ENCODE assay signal across 19 mouse cellular contexts in genomic region chr1:165636289-165636688, GRCm38 (mm10). TPM values are rescaled to one million over a fixed set of nuclear protein-coding genes. Genes with fewer than 3 reads are reported as not detected.
"Had no signal": no experiment of that assay in that cellular context is flagged by ENCODE, and none has a peak within 500 bp of the region (broad histone marks: within the 10 kb centered on the region; RNA-seq: fewer than 3 reads in every experiment).

No protein-coding gene starts in this region.

- H3K9ac ChIP-seq: liver, postnatal 0 days; lung, embryonic 15.5 days; midbrain, embryonic 12.5 days; neural tube, embryonic 12.5 days; stomach, embryonic 15.5 days had no signal

- ATAC-seq: liver, postnatal 0 days; lung, postnatal 0 days; midbrain, embryonic 16.5 days had no signal

- H3K9me3 ChIP-seq: lung, embryonic 15.5 days; midbrain, embryonic 10.5 days; midbrain, embryonic 12.5 days; neural tube, embryonic 12.5 days; stomach, embryonic 15.5 days had no signal

- H3K27me3 ChIP-seq: lung, embryonic 15.5 days; midbrain, embryonic 12.5 days; neural tube, embryonic 12.5 days; stomach, embryonic 15.5 days had no signal

- H3K4me2 ChIP-seq: midbrain, embryonic 12.5 days had no signal

- H3K27ac ChIP-seq: macrophage; midbrain, embryonic 12.5 days; neural tube, embryonic 12.5 days had no signal

- H3K36me3 ChIP-seq: lung, embryonic 15.5 days; midbrain, embryonic 10.5 days; midbrain, embryonic 12.5 days; neural tube, embryonic 12.5 days; stomach, embryonic 15.5 days had no signal

- H3K4me3 ChIP-seq: lung, embryonic 15.5 days; midbrain, embryonic 12.5 days; myocyte; neural tube, embryonic 12.5 days had no signal

- DNase-seq: liver, postnatal 0 days; lung, adult 2 months; lung, postnatal 14 days; lung, postnatal 36 days; midbrain, embryonic 14.5 days; right cerebral cortex, postnatal 14 days; thymus, adult 2 months; thymus, postnatal 25 days; thymus, postnatal 4 days had no signal

RNA-seq across cellular contexts. Expression of gene Mpzl1, which starts 2.0 kb away (rescaled TPM):
- total RNA-seq: neutrophil, adult 5-6 weeks had no signal
